Mouse (Mus musculus) midbrain, embryonic 11.5 days (tissue): ENCODE data around the gene Srrd. TPM values are rescaled to one million over a fixed set of nuclear protein-coding genes. Genes with fewer than 3 reads are reported as not detected.

ENCODE experiments used
- ATAC-seq: fragments of 200-750 bp; cut with Nextera tagmentation; 2 replicates; pipeline ENCODE4 v1.8.0; 2017; ENCODE audit warnings: moderate TSS enrichment, moderate library complexity; ENCODE audit not compliant: low FRiP score
- DNase-seq: peaks from one replicate; pipeline ENCODE4 v3.0.0; 2015; ENCODE audit warnings: low spot score; ENCODE audit errors: missing footprints
- H3K27ac ChIP-seq: fragments of 300-500 bp; sonication (generic); 2 replicates; pipeline ENCODE4 v1.5.1; 2014; ENCODE audit warnings: low read depth, low read length
- H3K27me3 ChIP-seq: fragments of 300-500 bp; sonication (generic); 2 replicates; pipeline ENCODE4 v1.6.1; 2014; ENCODE audit warnings: mild to moderate bottlenecking, low read length, moderate library complexity, mixed read lengths; ENCODE audit not compliant: control insufficient read depth, insufficient read depth
- H3K36me3 ChIP-seq: fragments of 300-500 bp; sonication (generic); 2 replicates; pipeline ENCODE4 v1.6.1; 2014; ENCODE audit warnings: mild to moderate bottlenecking, low read length, moderate library complexity, mixed read lengths; ENCODE audit not compliant: control insufficient read depth, insufficient read depth
- H3K4me1 ChIP-seq: fragments of 300-500 bp; sonication (generic); 2 replicates; pipeline ENCODE4 v1.6.1; 2014; ENCODE audit warnings: low read length; ENCODE audit not compliant: control insufficient read depth, insufficient read depth
- H3K4me2 ChIP-seq: fragments of 300-500 bp; sonication (generic); 2 replicates; pipeline ENCODE4 v1.6.1; 2014; ENCODE audit warnings: mild to moderate bottlenecking, moderate library complexity
- H3K4me3 ChIP-seq: fragments of 300-500 bp; sonication (generic); 2 replicates; pipeline ENCODE4 v1.5.1; 2014; ENCODE audit warnings: low read depth, low read length
- H3K9ac ChIP-seq: fragments of 300-500 bp; sonication (generic); 2 replicates; pipeline ENCODE4 v1.6.1; 2014; ENCODE audit warnings: low read length
- H3K9me3 ChIP-seq: fragments of 300-500 bp; sonication (generic); 2 replicates; pipeline ENCODE4 v1.6.1; 2016; ENCODE audit warnings: low read length; ENCODE audit not compliant: control insufficient read depth
- WGBS: fragments of 180-500 bp; shearing (Covaris S2); extraction: QIAGEN DNeasy Blood & Tissue Kit; methylation state at CpG from one replicate; pipeline ENCODE4 v1.1.7; 2014; 5-methylcytosine and 5-hydroxymethylcytosine counted together
- polyA plus RNA-seq: library from polyadenylated mRNA; unstranded; fragments of >200 nt; fragmentation: Nextera tagmentation; extraction: Ambion mirVana; gene quantifications from 2 replicates; pipeline ENCODE4 v1.2.1, GENCODE M21; 2014

Gene Srrd
- 46.0 and 46.8 TPM in 2 replicates for polyA plus RNA-seq

GRCm38 (mm10) chr5:112342463-112343204 lies at the start of gene Srrd, which contains the start of gene Hps4:
Gene Srrd, minus strand, starts transcription at chr5:112343040.
Gene Hps4, plus strand, starts transcription at chr5:112343083.
- no peaks in the 10 kb centered on the region for H3K27me3 ChIP-seq
- peak; percentile 83 for ATAC-seq
- 2% methylated on average over 58 of the region's 64 CpGs for WGBS
- H3K27ac ChIP-seq: peak within 1 kb of the TSS; percentile 6; the same call in 1 of the 2 replicates
- DNase-seq: peak; percentile 98
- H3K4me2 ChIP-seq: peak within 1 kb of the TSS; percentile 72
- no peaks in the 10 kb centered on the region for H3K9me3 ChIP-seq
- H3K4me3 ChIP-seq: peak within 1 kb of the TSS; percentile 89
- H3K36me3 ChIP-seq: peaks cover 4% of the 10 kb centered on the region; the same call in 1 of the 2 replicates
- peaks cover 17% of the 10 kb centered on the region for H3K4me1 ChIP-seq
- peak within 1 kb of the TSS; percentile 86 for H3K9ac ChIP-seq

- no peak overlapping the region for H3K4me2 ChIP-seq
- WGBS: 68% methylated on average over 27 of the region's 27 CpGs
- no peak overlapping the region for H3K27ac ChIP-seq
Observed at GRCm38 (mm10) chr5:112391676-112392323, 49.0 kb upstream of the Srrd start.

DNA sequence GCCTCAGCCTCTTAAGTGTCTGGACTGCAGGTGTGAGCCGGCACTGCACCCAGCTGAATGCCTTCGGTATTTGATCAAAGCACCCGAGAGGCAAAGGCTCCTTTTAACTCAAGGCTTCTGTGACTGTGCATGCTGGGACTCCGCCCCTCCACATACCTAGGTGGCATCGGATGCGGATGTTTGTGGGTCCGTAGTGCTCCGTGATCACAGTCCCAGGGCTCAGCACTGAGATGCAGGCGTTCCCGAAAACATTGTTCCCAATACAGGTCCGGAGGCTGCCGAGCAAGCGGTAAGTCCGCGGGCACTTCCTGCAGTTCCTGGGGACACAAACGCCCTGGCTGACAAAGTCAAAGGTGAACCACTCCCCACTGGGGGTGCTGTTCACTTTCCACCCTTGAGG lies 48.2 kb upstream of the Srrd start:
- peaks cover 4% of the 10 kb centered on the region; the same call in 1 of the 2 replicates for H3K36me3 ChIP-seq
- no peaks in the 10 kb centered on the region for H3K9me3 ChIP-seq
- ATAC-seq (no peak), DNase-seq (peak; percentile 77)
- H3K4me3 ChIP-seq: no peak overlapping the region
- peaks cover 11% of the 10 kb centered on the region; the same call in 1 of the 2 replicates for H3K4me1 ChIP-seq
- no peak overlapping the region for H3K4me2 ChIP-seq
- no peaks in the 10 kb centered on the region for H3K27me3 ChIP-seq
- WGBS: 59% methylated on average over 16 of the region's 16 CpGs
- H3K27ac ChIP-seq: no peak overlapping the region
- no peak overlapping the region for H3K9ac ChIP-seq

More at GRCm38 (mm10) chr5:112391676-112392323, 49.0 kb upstream of the Srrd start:
- H3K27me3 ChIP-seq: no peaks in the 10 kb centered on the region
- peak; percentile 73 for DNase-seq
- ATAC-seq: no peak
- H3K4me1 ChIP-seq: peaks cover 11% of the 10 kb centered on the region; the same call in 1 of the 2 replicates
- H3K36me3 ChIP-seq: 0 out of 2 replicates have a peak, but pooled peaks cover 2% of the 10 kb centered on the region
- H3K9ac ChIP-seq: no peak overlapping the region
- H3K4me3 ChIP-seq: no peak overlapping the region
- no peaks in the 10 kb centered on the region for H3K9me3 ChIP-seq

- no peak overlapping the region for H3K9ac ChIP-seq
- peaks cover 10% of the 10 kb centered on the region for H3K36me3 ChIP-seq
- no peaks in the 10 kb centered on the region for H3K9me3 ChIP-seq
- H3K4me1 ChIP-seq: peaks cover 8% of the 10 kb centered on the region; the same call in 1 of the 2 replicates
- 84% methylated on average over 9 of the region's 9 CpGs for WGBS
- H3K4me3 ChIP-seq: no peak overlapping the region
- ATAC-seq: no peak
- DNase-seq: peak; percentile 68
- H3K27ac ChIP-seq: no peak overlapping the region
- no peaks in the 10 kb centered on the region for H3K27me3 ChIP-seq
- no peak overlapping the region for H3K4me2 ChIP-seq
Observed at GRCm38 (mm10) chr5:112389352-112389751, 46.5 kb upstream of the Srrd start.

GRCm38 (mm10) chr5:112385973-112386372 lies 43.1 kb upstream of the Srrd start:
- WGBS: 81% methylated on average over 2 of the region's 2 CpGs
- ATAC-seq (no peak), DNase-seq (no peak)
- Histone ChIP-seq H3K4me3 (no peak overlapping the region), H3K9ac (no peak overlapping the region), H3K36me3 (peaks cover 10% of the 10 kb centered on the region), H3K27ac (no peak overlapping the region), H3K4me2 (no peak overlapping the region), H3K27me3 (no peaks in the 10 kb centered on the region), H3K9me3 (no peaks in the 10 kb centered on the region), H3K4me1 (no peaks in the 10 kb centered on the region; the same call in 1 of the 2 replicates)

DNA sequence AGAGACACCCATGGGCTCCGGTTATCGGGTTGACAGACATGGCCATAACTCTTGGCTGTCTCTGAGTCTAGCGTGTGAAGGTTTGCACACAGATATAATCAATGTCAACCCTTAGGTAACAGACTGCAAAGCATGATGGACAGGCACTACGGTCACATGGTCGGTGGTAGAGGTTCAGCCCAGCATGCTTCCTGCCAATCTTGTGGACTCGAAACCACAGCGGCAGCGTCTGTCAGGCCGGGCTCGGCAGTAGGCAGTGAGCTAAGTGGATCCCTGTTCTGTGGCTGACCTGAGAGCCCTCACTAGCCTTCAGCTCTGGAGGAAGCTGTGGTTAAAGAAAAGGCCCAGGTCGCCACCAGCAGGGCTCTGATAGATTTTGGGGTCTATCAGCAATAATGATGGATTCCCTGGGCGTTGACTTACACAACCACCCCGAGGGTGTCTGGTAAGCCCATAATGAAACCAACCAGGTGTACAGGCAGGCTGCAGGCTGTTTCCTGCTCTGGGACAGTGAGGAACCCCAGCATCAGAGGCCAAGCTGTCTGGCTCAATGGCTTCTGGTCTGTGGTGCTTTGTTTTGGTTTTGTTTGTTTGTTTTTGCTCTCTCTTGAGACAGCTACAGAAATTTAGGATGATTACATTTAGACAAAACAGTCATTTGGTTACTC lies 42.1 kb upstream of the Srrd start:
- Histone ChIP-seq H3K9ac (no peak overlapping the region), H3K27me3 (no peaks in the 10 kb centered on the region), H3K27ac (no peak overlapping the region), H3K4me1 (no peaks in the 10 kb centered on the region; the same call in 1 of the 2 replicates), H3K4me2 (no peak overlapping the region), H3K9me3 (no peaks in the 10 kb centered on the region), H3K4me3 (no peak overlapping the region), H3K36me3 (peaks cover 8% of the 10 kb centered on the region)
- WGBS: 90% methylated on average over 13 of the region's 13 CpGs
- DNase-seq (no peak), ATAC-seq (no peak)

GRCm38 (mm10) chr5:112382641-112383330 lies 39.9 kb upstream of the Srrd start:
- H3K4me2 ChIP-seq: no peak overlapping the region
- H3K36me3 ChIP-seq: peaks cover 10% of the 10 kb centered on the region
- no peaks in the 10 kb centered on the region for H3K9me3 ChIP-seq
- ATAC-seq: no peak
- DNase-seq: no peak
- H3K27me3 ChIP-seq: no peaks in the 10 kb centered on the region
- no peaks in the 10 kb centered on the region; the same call in 1 of the 2 replicates for H3K4me1 ChIP-seq
- WGBS: 81% methylated on average over 17 of the region's 17 CpGs
- H3K27ac ChIP-seq: no peak overlapping the region
- no peak overlapping the region for H3K9ac ChIP-seq
- no peak overlapping the region for H3K4me3 ChIP-seq

- H3K27me3 ChIP-seq: no peaks in the 10 kb centered on the region
- ATAC-seq (no peak), DNase-seq (no peak)
- peaks cover 10% of the 10 kb centered on the region for H3K36me3 ChIP-seq
- no peaks in the 10 kb centered on the region; the same call in 1 of the 2 replicates for H3K4me1 ChIP-seq
- no peak overlapping the region for H3K4me2 ChIP-seq
- WGBS: 63% methylated on average over 9 of the region's 9 CpGs
- no peaks in the 10 kb centered on the region for H3K9me3 ChIP-seq
- no peak overlapping the region for H3K27ac ChIP-seq
- no peak overlapping the region for H3K4me3 ChIP-seq
- no peak overlapping the region for H3K9ac ChIP-seq
Observed at GRCm38 (mm10) chr5:112382042-112382441, 39.2 kb upstream of the Srrd start.
